8 mouse cellular contexts compared by ENCODE assay signal in the genomic region with DNA sequence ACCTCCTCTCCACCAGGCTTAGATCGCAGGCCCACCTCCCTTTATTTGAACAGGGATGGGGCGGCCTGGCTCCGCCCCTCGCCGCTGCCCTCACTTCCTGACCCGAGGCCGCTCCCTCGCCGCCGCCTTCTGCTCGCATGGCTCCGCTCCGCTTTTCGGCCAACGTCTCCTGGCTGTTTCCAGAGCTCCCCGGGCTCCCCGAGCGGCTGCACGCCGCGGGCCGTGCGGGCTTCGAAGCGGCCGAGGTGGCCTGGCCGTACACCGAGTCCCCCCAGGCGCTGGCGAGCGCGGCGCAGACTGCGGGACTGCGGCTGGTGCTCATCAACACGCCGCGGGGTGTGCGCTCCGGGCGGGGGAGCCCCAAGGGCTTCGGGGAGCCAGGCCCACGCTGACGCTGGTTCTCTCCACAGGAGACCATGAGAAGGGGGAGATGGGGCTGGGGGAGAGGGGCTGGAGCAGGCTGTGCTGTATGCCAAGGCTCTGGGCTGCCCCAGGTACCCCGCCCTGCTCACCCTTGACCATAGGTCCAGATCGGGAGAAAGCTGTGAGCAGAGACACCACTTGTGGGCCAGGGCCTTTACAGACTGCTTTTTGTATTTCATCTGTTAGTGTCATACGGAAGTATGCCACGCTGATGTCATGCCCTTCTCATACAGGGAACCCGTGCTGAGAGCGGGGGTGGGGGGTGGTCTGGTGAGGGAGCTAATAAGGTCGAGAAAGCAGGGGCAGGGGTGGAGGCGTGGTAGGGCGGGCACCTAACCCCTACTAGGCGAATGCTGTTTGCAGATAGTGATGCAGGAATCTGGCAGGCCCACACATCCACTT. TPM values are rescaled to one million over a fixed set of nuclear protein-coding genes. Genes with fewer than 3 reads are reported as not detected.
A peak's percentile ranks its signal among the peaks of the same experiment; 100 is the strongest.
DNase-seq lines count a peak whose midpoint lies in the region; ATAC-seq and TF ChIP-seq lines count a peak whose summit lies in the region.

No protein-coding gene starts in this region.

- peaks cover 39% of the 10 kb centered on the region for H3K36me3 ChIP-seq in hindbrain, embryonic 10.5 days

- no peak for DNase-seq in Patski (ENCODE audit: low read depth, low spot score)
- DNase-seq in cerebellum, adult 9-10 months: peak; percentile 83
- peak; percentile 63 for DNase-seq in forelimb bud, embryonic 11.5 days (ENCODE audit: low read depth, low spot score)
- DNase-seq in hindbrain, embryonic 10.5 days (ENCODE audit: low spot score): peak; percentile 84
- DNase-seq in layer of hippocampus, postnatal 25 days (ENCODE audit: extremely low spot score in 1 of 2, low spot score in 1 of 2): peak; percentile 29 to 58
- peak; percentile 74 for DNase-seq in lung, postnatal 14 days
- peak; percentile 51 for DNase-seq in ovary, postnatal 14 days (ENCODE audit: low spot score)
- peak; percentile 79 for DNase-seq in thymus, postnatal 14 days

- CTCF ChIA-PET in Patski (lab: Charles Lee): no interaction called here

- H3K27ac ChIP-seq in hindbrain, embryonic 10.5 days: peak overlapping the region; percentile 95

- no peaks in the 10 kb centered on the region for H3K9me3 ChIP-seq in hindbrain, embryonic 10.5 days

- no peaks in the 10 kb centered on the region for H3K27me3 ChIP-seq in Patski
- no peaks in the 10 kb centered on the region for H3K27me3 ChIP-seq in hindbrain, embryonic 10.5 days (ENCODE audit: insufficient read depth, poor library complexity, severe bottlenecking)

- in situ Hi-C loops in Patski (cut with MboI; ENCODE audit: low pct_unique_long_range_greater_than_20kb): no loop called here

- under 1% methylated on average over 54 of the region's 54 CpGs for WGBS in hindbrain, embryonic 10.5 days

- peak overlapping the region; percentile 78 for H3K4me3 ChIP-seq in hindbrain, embryonic 10.5 days

- peaks cover 21% of the 10 kb centered on the region for H3K4me1 ChIP-seq in hindbrain, embryonic 10.5 days (replicated peaks)

- peak; percentile 55 for ATAC-seq in Patski

- POLR2A ChIA-PET in Patski (lab: Charles Lee): interaction anchor here (0.6 to 1.8 kb wide), 2 partner anchors 9 to 12 kb away, joined by 3 to 5 read pairs; no protein-coding TSS in a partner anchor

- no peak for TF ChIP-seq CTCF in Patski (IDR thresholded peaks at IDR 0.05)

RNA-seq across cellular contexts. Expression of a gene that starts 49.0 kb away (rescaled TPM):
- polyA plus RNA-seq in Patski (2021): 14.7 TPM
- polyA plus RNA-seq in hindbrain, embryonic 10.5 days (2016; fragmentation: Nextera tagmentation; extraction: Ambion mirVana): 7.0 and 11.7 TPM in 2 replicates
- total RNA-seq in layer of hippocampus, postnatal 25 days (2021): 10 to 100 TPM; 31.3 to 41.2 TPM

RNA-seq across cellular contexts. Expression of a gene that starts 49.0 kb away (rescaled TPM):
- polyA plus RNA-seq in Patski (2021): 44.5 TPM
- polyA plus RNA-seq in hindbrain, embryonic 10.5 days (2016; fragmentation: Nextera tagmentation; extraction: Ambion mirVana): 163 and 170 TPM in 2 replicates
- total RNA-seq in layer of hippocampus, postnatal 25 days (2021): 10 to 100 TPM; 58.8 to 63.2 TPM
